Mouse (Mus musculus) intestine, embryonic 14.5 days (tissue): ENCODE data around the gene Srp68. TPM values are rescaled to one million over a fixed set of nuclear protein-coding genes. Genes with fewer than 3 reads are reported as not detected.
A peak's percentile ranks its signal among the peaks of the same experiment; 100 is the strongest.

Experiments
- ATAC-seq: fragments of 200-750 bp; cut with Nextera tagmentation; replicated peaks from 2 replicates; pipeline ENCODE4 v1.8.0; 2017; ENCODE audit warnings: low read depth, moderate number of reproducible peaks, moderate TSS enrichment, moderate library complexity; ENCODE audit not compliant: low FRiP score, low TSS enrichment
- DNase-seq: peaks from one replicate; pipeline ENCODE4 v3.0.0-alpha.2; 2018; ENCODE audit warnings: low spot score
- H3K27ac ChIP-seq: fragments of 300-500 bp; sonication (generic); 2 replicates; pipeline ENCODE4 v1.5.1; 2014; ENCODE audit warnings: low read depth, mild to moderate bottlenecking, control low read depth
- H3K27me3 ChIP-seq: fragments of 300-500 bp; sonication (generic); replicated peaks from 2 replicates; pipeline ENCODE4 v1.6.1; 2014; ENCODE audit warnings: low read length, control low read depth; ENCODE audit not compliant: control insufficient read depth, insufficient read depth
- H3K36me3 ChIP-seq: fragments of 300-500 bp; sonication (generic); 2 replicates; pipeline ENCODE4 v1.6.1; 2014; ENCODE audit warnings: low read length, control low read depth; ENCODE audit not compliant: control insufficient read depth, insufficient read depth
- H3K4me1 ChIP-seq: fragments of 300-500 bp; sonication (generic); replicated peaks from 2 replicates; pipeline ENCODE4 v1.6.1; 2014; ENCODE audit warnings: low read length, control low read depth, mixed read lengths; ENCODE audit not compliant: control insufficient read depth, insufficient read depth
- H3K4me2 ChIP-seq: fragments of 300-500 bp; sonication (generic); 2 replicates; pipeline ENCODE4 v1.6.1; 2014; ENCODE audit warnings: low read length
- H3K4me3 ChIP-seq: fragments of 300-500 bp; sonication (generic); 2 replicates; pipeline ENCODE4 v1.5.1; 2014; ENCODE audit warnings: low read depth, low read length, control low read depth, mixed read lengths
- H3K9ac ChIP-seq: fragments of 300-500 bp; sonication (generic); 2 replicates; pipeline ENCODE4 v1.6.1; 2014; ENCODE audit warnings: mild to moderate bottlenecking, low read length
- H3K9me3 ChIP-seq: fragments of 300-500 bp; sonication (generic); 2 replicates; pipeline ENCODE4 v1.6.1; 2016; ENCODE audit warnings: low read length, control low read depth; ENCODE audit not compliant: control insufficient read depth
- WGBS: fragments of 180-500 bp; shearing (Covaris S2); extraction: QIAGEN DNeasy Blood & Tissue Kit; methylation state at CpG from one replicate; pipeline ENCODE4 v1.1.7; 2014; 5-methylcytosine and 5-hydroxymethylcytosine counted together
- polyA plus RNA-seq: library from polyadenylated mRNA; unstranded; fragments of >200 nt; fragmentation: Nextera tagmentation; extraction: Ambion mirVana; gene quantifications from 2 replicates; pipeline ENCODE4 v1.2.1, GENCODE M21; 2014

The Srp68 gene
- polyA plus RNA-seq, 1 experiment from 2014 or later = 83.2 TPM

- no peaks in the 10 kb centered on the region for H3K9me3 ChIP-seq
- H3K9ac ChIP-seq = no peak overlapping the region
- no peak overlapping the region for H3K4me2 ChIP-seq
- peaks cover 85% of the 10 kb centered on the region for H3K36me3 ChIP-seq
- no peak overlapping the region for H3K4me3 ChIP-seq
- peaks cover 6% of the 10 kb centered on the region; the same call in 1 of the 2 replicates for H3K4me1 ChIP-seq
- DNase-seq = no peak
- no peaks in the 10 kb centered on the region for H3K27me3 ChIP-seq
- ATAC-seq = no peak
- no peak overlapping the region for H3K27ac ChIP-seq
- 76% methylated on average over 14 of the region's 14 CpGs for WGBS
Measured at GRCm38 (mm10) chr11:116247502-116248222, 26.4 kb downstream of the Srp68 start.

GRCm38 (mm10) chr11:116245616-116246015 lies 28.4 kb downstream of the Srp68 start:
- DNase-seq (no peak), ATAC-seq (no peak)
- Histone ChIP-seq H3K27me3 (no peaks in the 10 kb centered on the region), H3K4me3 (no peak overlapping the region), H3K36me3 (peaks cover 65% of the 10 kb centered on the region), H3K9ac (no peak overlapping the region), H3K4me1 (peaks cover 21% of the 10 kb centered on the region), H3K9me3 (no peaks in the 10 kb centered on the region), H3K27ac (no peak overlapping the region), H3K4me2 (no peak overlapping the region)
- WGBS = 72% methylated on average over 6 of the region's 6 CpGs

GRCm38 (mm10) chr11:116244580-116244979 lies 29.4 kb downstream of the Srp68 start:
- no peak overlapping the region for H3K4me3 ChIP-seq
- H3K36me3 ChIP-seq = peaks cover 54% of the 10 kb centered on the region
- WGBS = 50% methylated on average over 8 of the region's 8 CpGs
- ATAC-seq (no peak), DNase-seq (no peak)
- H3K4me2 ChIP-seq = no peak overlapping the region
- no peak overlapping the region for H3K9ac ChIP-seq
- H3K9me3 ChIP-seq = no peaks in the 10 kb centered on the region
- H3K4me1 ChIP-seq = peaks cover 21% of the 10 kb centered on the region
- no peaks in the 10 kb centered on the region for H3K27me3 ChIP-seq
- H3K27ac ChIP-seq = no peak overlapping the region

GRCm38 (mm10) chr11:116241744-116242235 lies 32.2 kb downstream of the Srp68 start:
- Histone ChIP-seq H3K27me3 (no peaks in the 10 kb centered on the region), H3K9ac (no peak overlapping the region), H3K4me3 (no peak overlapping the region), H3K4me1 (peaks cover 21% of the 10 kb centered on the region), H3K36me3 (peaks cover 26% of the 10 kb centered on the region), H3K9me3 (no peaks in the 10 kb centered on the region), H3K27ac (peak overlapping the region; percentile 73), H3K4me2 (no peak overlapping the region)
- peak; percentile 70 for DNase-seq
- WGBS = 22% methylated on average over 12 of the region's 12 CpGs
- ATAC-seq = 0 out of 2 replicates have a peak, but pooled peaks have one; percentile 6

- no peak overlapping the region for H3K4me3 ChIP-seq
- ATAC-seq (no peak), DNase-seq (no peak)
- H3K9ac ChIP-seq = no peak overlapping the region
- 42% methylated on average over 7 of the region's 7 CpGs for WGBS
- H3K9me3 ChIP-seq = no peaks in the 10 kb centered on the region
- H3K4me2 ChIP-seq = no peak overlapping the region
- H3K27me3 ChIP-seq = no peaks in the 10 kb centered on the region
- H3K36me3 ChIP-seq = peaks cover 6% of the 10 kb centered on the region; the same call in 1 of the 2 replicates
- H3K27ac ChIP-seq = no peak overlapping the region
- H3K4me1 ChIP-seq = peaks cover 21% of the 10 kb centered on the region
Measured at GRCm38 (mm10) chr11:116239797-116240196, 34.2 kb downstream of the Srp68 start.

- Histone ChIP-seq H3K27ac (no peak within 1 kb of the TSS), H3K4me2 (peak within 1 kb of the TSS; percentile 43), H3K4me3 (peak within 1 kb of the TSS; percentile 8), H3K4me1 (peaks cover 17% of the 10 kb centered on the region), H3K27me3 (no peaks in the 10 kb centered on the region), H3K9me3 (no peaks in the 10 kb centered on the region), H3K36me3 (no peaks in the 10 kb centered on the region), H3K9ac (peak within 1 kb of the TSS; percentile 2; the same call in 1 of the 2 replicates)
- peak; percentile 77 for DNase-seq
- WGBS = 13% methylated on average over 24 of the region's 31 CpGs
- peak; percentile 69 for ATAC-seq
Measured at GRCm38 (mm10) chr11:116237742-116238395, 36.1 kb downstream of the Srp68 start, which contains the start of gene Evpl. Evpl (minus strand) TSS chr11:116238077.

GRCm38 (mm10) chr11:116234901-116235300 lies 39.1 kb downstream of the Srp68 start:
- H3K4me3 ChIP-seq = no peak overlapping the region
- H3K4me2 ChIP-seq = no peak overlapping the region
- H3K9ac ChIP-seq = no peak overlapping the region
- H3K27ac ChIP-seq = no peak overlapping the region
- 85% methylated on average over 8 of the region's 8 CpGs for WGBS
- H3K4me1 ChIP-seq = 0 out of 2 replicates have a peak, but pooled peaks cover 6% of the 10 kb centered on the region
- DNase-seq (no peak), ATAC-seq (no peak)
- H3K9me3 ChIP-seq = no peaks in the 10 kb centered on the region
- H3K36me3 ChIP-seq = no peaks in the 10 kb centered on the region
- no peaks in the 10 kb centered on the region for H3K27me3 ChIP-seq

- ATAC-seq = no peak
- no peaks in the 10 kb centered on the region for H3K36me3 ChIP-seq
- no peaks in the 10 kb centered on the region for H3K9me3 ChIP-seq
- H3K4me2 ChIP-seq = peak overlapping the region; percentile 2; the same call in 1 of the 2 replicates
- H3K9ac ChIP-seq = no peak overlapping the region
- H3K4me3 ChIP-seq = no peak overlapping the region
- H3K27me3 ChIP-seq = no peaks in the 10 kb centered on the region
- DNase-seq = no peak
- H3K27ac ChIP-seq = no peak overlapping the region
- 45% methylated on average over 17 of the region's 17 CpGs for WGBS
- 0 out of 2 replicates have a peak, but pooled peaks cover 8% of the 10 kb centered on the region for H3K4me1 ChIP-seq
Measured at GRCm38 (mm10) chr11:116232427-116232826, 41.6 kb downstream of the Srp68 start.
